Mouse (Mus musculus) E14TG2a.4 (cell line): ENCODE data around the gene Teddm2.

ENCODE experiments used
- CTCF ChIP-seq: conservative IDR thresholded peaks from 2 replicates; pipeline ENCODE4 v1.5.1; 2014; ENCODE audit warnings: low read length
- POU5F1 ChIP-seq: IDR thresholded peaks from 2 replicates; pipeline ENCODE4 v1.6.1; 2014; ENCODE audit warnings: low read length, borderline replicate concordance

DNA sequence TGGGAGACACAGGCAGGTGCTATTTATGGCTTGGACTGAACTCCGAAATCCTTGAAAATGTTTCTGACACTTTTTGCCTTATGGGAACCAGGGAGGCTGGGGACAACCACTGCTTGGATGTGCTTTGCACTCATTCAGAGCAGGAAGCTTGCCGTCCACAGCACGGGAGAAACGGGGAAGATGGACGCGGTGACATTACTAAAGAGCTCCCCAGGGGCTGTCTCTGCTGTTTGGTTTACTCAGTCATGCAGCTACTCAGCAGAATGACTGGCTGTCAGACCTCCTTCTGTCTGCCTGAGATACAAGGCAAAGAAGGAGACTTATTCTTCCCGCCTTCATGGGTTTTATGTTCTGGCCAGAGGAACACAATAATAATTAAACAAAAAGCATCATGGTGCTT, 46.9 kb upstream of the Teddm2 start:
- TF ChIP-seq CTCF: no peak
- no peak for TF ChIP-seq POU5F1
